Mouse (Mus musculus) CH12.LX (cell line): ENCODE data around the gene Ly75. TPM values are rescaled to one million over a fixed set of nuclear protein-coding genes. Genes with fewer than 3 reads are reported as not detected.

ENCODE experiments used
- DNase-seq: peaks from one replicate; pipeline ENCODE4 v3.0.0-alpha.2; 2013; ENCODE audit errors: extremely low read depth
- H3K27ac ChIP-seq: 2 replicates; pipeline ENCODE4 v1.5.1; 2012; ENCODE audit warnings: low read depth, mild to moderate bottlenecking, control low read depth, moderate library complexity; ENCODE audit not compliant: insufficient read depth
- H3K27me3 ChIP-seq: replicated peaks from 2 replicates; pipeline ENCODE3; 2012; ENCODE audit warnings: inconsistent platforms
- H3K36me3 ChIP-seq, 2 experiments: replicated peaks in 1 of 2; 2 replicates each; pipeline versions ENCODE3 to v1.6.1; 2012; ENCODE audit warnings: inconsistent platforms in 1 of 2, low read length in 1 of 2, mild to moderate bottlenecking in 1 of 2, mixed read lengths in 1 of 2, moderate library complexity in 1 of 2; ENCODE audit not compliant: control insufficient read depth in 1 of 2, insufficient read depth in 1 of 2
- H3K4me1 ChIP-seq, 2 experiments: 2 replicates each; pipeline ENCODE4 v1.6.1; 2012; ENCODE audit warnings: inconsistent platforms in 1 of 2, moderate library complexity in 1 of 2; ENCODE audit not compliant: insufficient read depth in 2 of 2, control insufficient read depth in 1 of 2
- H3K4me2 ChIP-seq: 2 replicates; pipeline ENCODE4 v1.6.1; 2012; ENCODE audit warnings: low read depth, mild to moderate bottlenecking, control low read depth; ENCODE audit not compliant: poor library complexity, insufficient read depth, severe bottlenecking
- H3K4me3 ChIP-seq, 3 experiments: fragments of 150-350 bp in 1 of 3; sonication (generic) in 1 of 3; replicated peaks in 1 of 3; 2 replicates each; pipeline versions ENCODE3 to v1.5.1; 2011 to 2012; ENCODE audit warnings: low read depth in 2 of 3, low read length in 2 of 3, mild to moderate bottlenecking in 2 of 3, moderate library complexity in 2 of 3, control low read depth in 1 of 3, improper control_type of control experiment in 1 of 3, inconsistent platforms in 1 of 3, mixed read lengths in 1 of 3; ENCODE audit not compliant: poor library complexity in 1 of 3
- H3K79me2 ChIP-seq: replicated peaks from 2 replicates; pipeline ENCODE4 v1.6.1; 2012; ENCODE audit warnings: mild to moderate bottlenecking, moderate library complexity; ENCODE audit not compliant: control insufficient read depth, poor library complexity, insufficient read depth, severe bottlenecking; ENCODE audit errors: extremely low read depth
- H3K9ac ChIP-seq: 2 replicates; pipeline ENCODE4 v1.6.1; 2012; ENCODE audit warnings: low read depth, mild to moderate bottlenecking, control low read depth, moderate library complexity; ENCODE audit not compliant: insufficient read depth
- H3K9me3 ChIP-seq: replicated peaks from 2 replicates; pipeline ENCODE3; 2012; ENCODE audit warnings: low read length, inconsistent platforms, mixed read lengths
- CTCF ChIP-seq, 2 experiments: IDR thresholded peaks in 1 of 2; conservative IDR thresholded peaks in 1 of 2; 2 replicates each; pipeline ENCODE4 v1.5.1; 2011 to 2012; ENCODE audit warnings: low read depth in 2 of 2, low read length in 2 of 2, improper control_type of control experiment in 1 of 2, inconsistent platforms in 1 of 2, mild to moderate bottlenecking in 1 of 2, moderate library complexity in 1 of 2
- EP300 ChIP-seq: IDR thresholded peaks from 2 replicates; pipeline ENCODE4 v1.6.1; 2011; ENCODE audit warnings: low read length, improper control_type of control experiment
- ETS1 ChIP-seq: conservative IDR thresholded peaks from 2 replicates; pipeline ENCODE4 v1.6.1; 2012; ENCODE audit warnings: low read depth, mild to moderate bottlenecking, inconsistent platforms, low read length, improper control_type of control experiment, moderate library complexity
- KAT2A ChIP-seq: IDR thresholded peaks from 2 replicates; pipeline ENCODE4 v1.6.1; 2012; ENCODE audit warnings: low read length, improper control_type of control experiment, inconsistent platforms; ENCODE audit not compliant: insufficient replicate concordance
- MAX ChIP-seq: IDR thresholded peaks from 2 replicates; pipeline ENCODE4 v1.6.1; 2011; ENCODE audit warnings: low read length, improper control_type of control experiment
- MAZ ChIP-seq: IDR thresholded peaks from 2 replicates; pipeline ENCODE4 v1.6.1; 2012; ENCODE audit warnings: low read depth, mild to moderate bottlenecking, inconsistent platforms, low read length, improper control_type of control experiment, moderate library complexity
- MEF2A ChIP-seq: IDR thresholded peaks from 2 replicates; pipeline ENCODE4 v1.6.1; 2014; ENCODE audit warnings: low read depth, mild to moderate bottlenecking, inconsistent platforms, low read length, improper control_type of control experiment, borderline replicate concordance
- NRF1 ChIP-seq: IDR thresholded peaks from 2 replicates; pipeline ENCODE4 v1.6.1; 2014; ENCODE audit warnings: low read depth, mild to moderate bottlenecking, inconsistent platforms, low read length, improper control_type of control experiment, moderate library complexity
- POLR2AphosphoS2 ChIP-seq: IDR thresholded peaks from 2 replicates; pipeline ENCODE4 v1.6.1; 2011; ENCODE audit warnings: low read depth, low read length, improper control_type of control experiment
- RCOR1 ChIP-seq: conservative IDR thresholded peaks from 2 replicates; pipeline ENCODE4 v1.6.1; 2012; ENCODE audit warnings: low read depth, mild to moderate bottlenecking, inconsistent platforms, low read length, improper control_type of control experiment
- SMC3 ChIP-seq: IDR thresholded peaks from 2 replicates; pipeline ENCODE4 v1.6.1; 2011; ENCODE audit warnings: low read depth, low read length, improper control_type of control experiment
- TBP ChIP-seq: conservative IDR thresholded peaks from 2 replicates; pipeline ENCODE4 v1.6.1; 2011; ENCODE audit warnings: low read depth, low read length, improper control_type of control experiment
- TCF12 ChIP-seq: IDR thresholded peaks from 2 replicates; pipeline ENCODE4 v1.6.1; 2014; ENCODE audit warnings: low read depth, mild to moderate bottlenecking, inconsistent platforms, low read length, improper control_type of control experiment
- USF2 ChIP-seq: conservative IDR thresholded peaks from 2 replicates; pipeline ENCODE4 v1.6.1; 2011; ENCODE audit warnings: low read depth, low read length, improper control_type of control experiment
- ZKSCAN1 ChIP-seq: IDR thresholded peaks from 2 replicates; pipeline ENCODE4 v1.6.1; 2012; ENCODE audit warnings: low read depth, inconsistent platforms, low read length, improper control_type of control experiment, borderline replicate concordance
- ZMIZ1 ChIP-seq: IDR thresholded peaks from 2 replicates; pipeline ENCODE4 v1.6.1; 2012; ENCODE audit warnings: low read depth, mild to moderate bottlenecking, inconsistent platforms, low read length, improper control_type of control experiment
- ZNF384 ChIP-seq: IDR thresholded peaks from 2 replicates; pipeline ENCODE4 v1.6.1; 2012; ENCODE audit warnings: low read depth, low read length, improper control_type of control experiment, inconsistent platforms
- dilution Hi-C: fragments of 300-500 bp; cut with MboI; formaldehyde crosslinking; loops from 2 replicates; pipeline ENCODE4 v1.14.3; 2020; ENCODE audit warnings: low sequenced_read_pairs; ENCODE audit not compliant: extremely low pct_unique_long_range_greater_than_20kb, extremely low pct_ligation_motif_present
- in situ Hi-C: fragments of 300-500 bp; cut with MboI; formaldehyde crosslinking; loops from 3 replicates; pipeline ENCODE4 v1.14.3; 2019; ENCODE audit warnings: low sequenced_read_pairs, low pct_ligation_motif_present, low pct_unique_long_range_greater_than_20kb, mixed read lengths
- polyA plus RNA-seq: library from polyadenylated mRNA; unstranded; fragments of >175 nt; gene quantifications from 2 replicates; pipeline ENCODE4 v1.2.1, GENCODE M21; 2012; ENCODE audit warnings: low read depth; ENCODE audit not compliant: insufficient read length
- total RNA-seq, 2 experiments: library from RNA; depleted of rRNA; stranded (reverse); fragments of 300-350 nt in 1 of 2; fragments of >200 nt in 1 of 2; gene quantifications; 2 replicates each; pipeline ENCODE4 v1.2.3; 2012 to 2014

The Ly75 gene
- total and polyA plus RNA-seq, 3 experiments, result 10.6 to 32.2 (median 13.8) TPM

DNA sequence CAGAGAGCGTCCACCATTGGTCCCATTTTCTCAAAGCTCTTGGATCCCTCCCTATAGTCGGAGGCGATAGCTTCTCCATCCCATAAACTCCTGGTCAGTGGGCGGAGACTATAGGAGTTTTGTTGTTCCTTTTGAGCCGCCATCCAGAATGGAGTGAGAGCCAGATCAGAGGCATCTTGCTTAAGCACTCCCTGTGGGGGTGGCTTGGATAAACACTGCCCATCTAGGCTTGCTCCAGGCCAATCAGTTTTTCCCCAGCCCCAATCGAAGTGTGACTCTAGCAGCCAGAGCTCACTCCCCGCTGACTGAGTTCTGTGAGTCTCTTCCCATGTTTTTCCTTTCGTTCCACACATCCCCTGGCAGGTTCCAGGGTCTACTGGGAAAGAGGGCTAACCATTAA is 31.2 kb upstream of the Ly75 start:
- no peak overlapping the region for H3K4me3 ChIP-seq
- no peak overlapping the region for H3K9ac ChIP-seq
- DNase-seq, result no peak
- H3K9me3 ChIP-seq, result no peaks in the 10 kb centered on the region
- no peak overlapping the region for H3K4me2 ChIP-seq
- in situ Hi-C loops, result loop anchor here (25.0 kb wide), 1 partner anchor 177 kb away; no protein-coding TSS in a partner anchor
- no peak overlapping the region for H3K27ac ChIP-seq
- no peaks in the 10 kb centered on the region for H3K79me2 ChIP-seq
- peaks cover 2 to 4% of the 10 kb centered on the region in 2 experiments; a peak in 1 of 4 replicates for H3K4me1 ChIP-seq
- TF ChIP-seq USF2 (no peak), TCF12 (no peak)
- H3K27me3 ChIP-seq, result no peaks in the 10 kb centered on the region
- H3K36me3 ChIP-seq, result no peaks in the 10 kb centered on the region
- dilution Hi-C loops, result no loop called here

DNA sequence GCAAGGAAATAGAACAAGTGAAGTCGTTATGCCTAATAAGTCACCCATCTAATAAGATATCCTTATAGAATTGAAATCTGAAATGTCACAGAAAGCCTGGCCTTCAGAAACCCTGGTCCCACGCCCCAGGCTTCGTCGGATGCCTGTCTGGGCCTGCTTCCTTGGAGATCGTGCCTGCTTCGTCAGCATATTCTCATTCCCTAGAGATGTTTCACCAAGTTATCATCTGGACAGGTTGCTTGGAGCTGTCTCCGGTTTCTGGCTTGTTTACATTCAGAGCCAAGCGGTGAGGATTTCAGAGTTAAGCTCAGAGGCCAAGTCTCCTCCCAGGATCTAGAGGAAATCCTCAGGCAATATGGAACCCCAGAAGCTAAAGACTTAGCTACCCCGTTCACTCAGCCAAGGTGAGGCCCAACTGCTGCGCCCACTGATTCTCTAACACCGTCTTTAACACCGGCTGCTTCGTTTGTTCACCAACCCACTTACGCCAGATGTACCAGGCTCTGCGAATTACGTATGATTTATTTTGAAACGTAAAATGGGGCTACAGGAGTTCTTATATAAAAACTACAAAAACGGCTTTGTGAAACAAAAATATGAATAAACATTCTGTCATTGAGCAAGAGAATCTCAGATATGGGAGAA is 30.0 kb upstream of the Ly75 start:
- no peaks in the 10 kb centered on the region for H3K27me3 ChIP-seq
- dilution Hi-C loops, result no loop called here
- TF ChIP-seq SMC3, result no peak
- TF ChIP-seq MEF2A, result no peak
- TF ChIP-seq KAT2A, result no peak
- TF ChIP-seq USF2, result no peak
- no peak for TF ChIP-seq EP300
- no peak for TF ChIP-seq TBP
- no peak for TF ChIP-seq MAX
- no peak for TF ChIP-seq POLR2AphosphoS2
- no peak for TF ChIP-seq MAZ
- no peak for TF ChIP-seq ZMIZ1
- TF ChIP-seq NRF1, result no peak
- no peak for TF ChIP-seq ZNF384
- TF ChIP-seq ETS1, result no peak
- TF ChIP-seq CTCF (conservative IDR thresholded peaks at IDR 0.05 in 1 of 2, IDR thresholded peaks at IDR 0.05 in 1 of 2; ENCODE audit: low read depth in 2 of 2, low read length in 2 of 2), result no peak
- no peak for TF ChIP-seq ZKSCAN1
- no peak for TF ChIP-seq RCOR1
- TF ChIP-seq, all 38 proteins: peak for 0
- Histone ChIP-seq H3K36me3 (no peaks in the 10 kb centered on the region), H3K4me1 (peaks cover 2 to 4% of the 10 kb centered on the region in 2 experiments; a peak in 1 of 4 replicates), H3K4me3 (no peak overlapping the region), H3K4me2 (no peak overlapping the region), H3K9ac (no peak overlapping the region), H3K9me3 (no peaks in the 10 kb centered on the region), H3K79me2 (no peaks in the 10 kb centered on the region), H3K27ac (no peak overlapping the region)
- DNase-seq, result no peak
- in situ Hi-C loops, result loop anchor here (25.0 kb wide), 1 partner anchor 176 kb away; no protein-coding TSS in a partner anchor
